Mouse (Mus musculus): Measurements from ENCODE around the gene Dmwd.

DNA sequence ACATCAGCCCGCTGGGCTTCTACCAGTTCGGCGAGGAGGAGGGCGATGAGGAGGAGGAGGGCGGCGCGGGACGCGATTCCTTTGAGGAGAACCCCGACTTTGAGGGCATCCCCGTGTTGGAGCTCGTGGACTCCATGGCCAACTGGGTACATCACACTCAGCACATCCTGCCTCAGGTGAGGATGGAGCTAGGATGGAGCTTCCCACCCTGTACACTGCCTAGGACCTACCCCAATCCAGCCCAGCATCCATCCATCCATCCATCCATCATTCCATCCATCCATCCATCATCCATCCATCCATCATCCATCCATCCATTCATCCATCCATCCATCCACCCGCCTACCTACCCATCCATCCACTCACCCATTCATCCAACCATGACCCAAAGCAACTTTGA, 10.1 kb upstream of the Dmwd start:
- TF ChIP-seq POLR2A (IDR thresholded peaks at IDR 0.05; ENCODE audit: low read depth, low read length) (no peak), CTCF (IDR thresholded peaks at IDR 0.05; ENCODE audit: extremely low read depth, insufficient read length, insufficient replicate concordance, low read depth, low read length) (no peak)

Measured in small intestine, adult 2 months (tissue).